Mouse (Mus musculus) cortical plate, adult 2 months (tissue): ENCODE data around the gene Wipf1.

Experiments
- CTCF ChIP-seq: fragments of 200-500 bp; IDR thresholded peaks from 2 replicates; pipeline ENCODE4 v1.5.1; 2011; ENCODE audit warnings: mild to moderate bottlenecking, control low read depth, low read length; ENCODE audit not compliant: insufficient read depth; ENCODE audit errors: extremely low read depth
- POLR2A ChIP-seq: fragments of 200-500 bp; IDR thresholded peaks from 2 replicates; pipeline ENCODE4 v1.6.1; 2011; ENCODE audit warnings: mild to moderate bottlenecking, low read length, control low read depth; ENCODE audit not compliant: insufficient read depth; ENCODE audit errors: extremely low read depth

DNA sequence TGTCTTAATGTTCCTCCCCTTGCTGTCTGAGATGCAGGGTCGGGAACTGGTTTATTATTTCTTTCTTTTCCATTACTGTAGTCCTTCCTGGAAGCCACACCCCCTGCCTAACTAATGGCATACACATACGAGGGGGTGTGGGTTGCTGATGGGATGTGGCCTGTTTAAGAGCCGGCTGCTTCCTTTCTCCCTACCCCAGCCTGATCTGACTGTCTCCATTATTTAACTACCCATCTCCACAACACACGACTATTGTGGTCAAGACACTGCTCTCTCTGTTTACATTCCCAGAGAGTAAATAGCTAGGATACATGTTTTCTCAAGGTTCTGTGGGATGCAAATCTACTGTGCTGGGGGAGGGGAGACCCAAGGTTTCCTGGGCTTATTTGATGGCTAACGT lies 7.8 kb downstream of the Wipf1 start:
- TF ChIP-seq POLR2A (no peak), CTCF (no peak)
